Mouse (Mus musculus): ENCODE results near the gene Atp13a3. TPM values are rescaled to one million over a fixed set of nuclear protein-coding genes. Genes with fewer than 3 reads are reported as not detected.

The Atp13a3 gene
- 71.0 and 116 TPM in 2 replicates for total RNA-seq (2023)

GRCm38 (mm10) chr16:30405925-30406670 is at the start of gene Atp13a3:
Gene Atp13a3, minus strand, starts transcription at chr16:30405975.

GRCm38 (mm10) chr16:30310647-30311046 is 95.1 kb downstream of the Atp13a3 start, which contains the start of gene Gp5:
Gene Gp5, minus strand, starts transcription at chr16:30310779.

GRCm38 (mm10) chr16:30282844-30283495 is 122.8 kb downstream of the Atp13a3 start, which contains the start of gene Lrrc15:
Gene Lrrc15, minus strand, starts transcription at chr16:30283256.

GRCm38 (mm10) chr16:30267359-30267758 is 138.4 kb downstream of the Atp13a3 start, which contains the start of gene Cpn2:
Gene Cpn2, minus strand, starts transcription at chr16:30267499.

Other genes starting within 250 kb of the Atp13a3 start
- not detected in 2 replicates for gene Cpn2, start 138.5 kb downstream of the Atp13a3 start, total RNA-seq (2023)
- not detected in 2 replicates for gene Lrrc15, start 122.7 kb downstream of the Atp13a3 start, total RNA-seq (2023)
- 0.41 and 1.1 TPM in 2 replicates for gene Gp5, start 95.2 kb downstream of the Atp13a3 start, total RNA-seq (2023)
- not detected in 2 replicates for gene Tmem44, start 144.9 kb upstream of the Atp13a3 start, total RNA-seq (2023)
- gene Lsg1, start 181.6 kb upstream of the Atp13a3 start, total RNA-seq (2023), result 37.7 and 59.7 TPM in 2 replicates
- 10.2 and 12.8 TPM in 2 replicates for gene Fam43a, start 193.7 kb upstream of the Atp13a3 start, total RNA-seq (2023)